24 mouse cellular contexts compared by ENCODE assay signal in the genomic region with DNA sequence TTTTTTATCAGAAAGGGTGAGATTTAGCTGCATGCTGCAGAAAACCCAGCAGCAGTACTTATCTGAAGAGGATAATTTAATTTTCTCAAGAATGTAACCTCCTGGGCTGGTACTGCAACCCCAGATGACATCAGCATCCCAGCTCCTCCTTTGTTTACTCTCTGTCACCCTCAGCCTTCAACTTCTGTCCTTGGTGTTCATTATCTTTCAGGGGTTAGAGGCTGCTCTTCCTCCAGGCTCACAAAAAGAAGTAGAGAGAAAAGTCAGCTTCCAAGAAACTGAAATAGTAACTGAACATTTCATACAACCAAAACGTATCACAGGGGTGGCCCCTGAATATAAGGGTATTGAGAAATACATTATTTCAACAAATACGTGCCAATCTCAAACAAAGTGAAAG.
"Had no signal": no experiment of that assay in that cellular context is flagged by ENCODE, and none has a peak within 500 bp of the region (broad histone marks: within the 10 kb centered on the region; RNA-seq: fewer than 3 reads in every experiment).

No protein-coding gene starts in this region.

- H3K9ac ChIP-seq: heart, embryonic 12.5 days; hindbrain, embryonic 13.5 days; hindbrain, embryonic 15.5 days; kidney, embryonic 15.5 days; limb, embryonic 13.5 days; limb, embryonic 15.5 days; liver, embryonic 12.5 days; liver, embryonic 14.5 days had no signal

- H3K4me1 ChIP-seq: hindbrain, embryonic 13.5 days; hindbrain, embryonic 15.5 days had no signal

- H3K27me3 ChIP-seq: heart, embryonic 12.5 days; hindbrain, embryonic 13.5 days; hindbrain, embryonic 15.5 days; kidney, embryonic 15.5 days; limb, embryonic 13.5 days; limb, embryonic 15.5 days; liver, embryonic 12.5 days had no signal

- H3K27ac ChIP-seq: heart, adult 2 months; hindbrain, embryonic 13.5 days; hindbrain, embryonic 15.5 days; hindbrain, postnatal 0 days; kidney, embryonic 15.5 days; kidney, postnatal 0 days; limb, embryonic 13.5 days; limb, embryonic 15.5 days; liver, embryonic 12.5 days; liver, embryonic 14.5 days had no signal

- H3K4me3 ChIP-seq: heart, adult 2 months; heart, embryonic 12.5 days; hindbrain, embryonic 13.5 days; hindbrain, embryonic 15.5 days; kidney, embryonic 15.5 days; limb, embryonic 13.5 days; limb, embryonic 15.5 days; liver, embryonic 12.5 days had no signal

- DNase-seq: gastrocnemius, postnatal 14 days; gastrocnemius, postnatal 36 days; heart, adult 11 months; heart, adult 2 months; heart, postnatal 10 days; kidney, adult 11 months; kidney, adult 2 months; kidney, adult 9 months; kidney, postnatal 14 days; kidney, postnatal 36 days; layer of hippocampus, adult 9-11 months; layer of hippocampus, postnatal 36 days; left cerebral cortex, postnatal 4 days; lung, adult 18-20 months had no signal

- H3K9me3 ChIP-seq: heart, embryonic 12.5 days; hindbrain, embryonic 13.5 days; hindbrain, embryonic 15.5 days; kidney, embryonic 15.5 days; limb, embryonic 13.5 days; limb, embryonic 15.5 days; liver, embryonic 12.5 days had no signal

- H3K36me3 ChIP-seq: heart, embryonic 12.5 days; hindbrain, embryonic 13.5 days; hindbrain, embryonic 15.5 days; kidney, embryonic 15.5 days; limb, embryonic 13.5 days; limb, embryonic 15.5 days; liver, embryonic 12.5 days had no signal

- H3K4me2 ChIP-seq: heart, embryonic 12.5 days; hindbrain, embryonic 13.5 days; hindbrain, embryonic 15.5 days; kidney, embryonic 15.5 days; limb, embryonic 13.5 days; limb, embryonic 15.5 days; liver, embryonic 12.5 days had no signal
